Mouse (Mus musculus) stomach, postnatal 0 days (tissue): Measurements from ENCODE around the gene Cd151.

Source experiments
- CTCF ChIP-seq: IDR thresholded peaks from 2 replicates; pipeline ENCODE4 v1.5.1; 2016; ENCODE audit warnings: antibody characterized with exemption, low read depth, mild to moderate bottlenecking, moderate library complexity
- EP300 ChIP-seq: optimal IDR thresholded peaks from 2 replicates; pipeline ENCODE3; 2016; ENCODE audit warnings: antibody characterized with exemption

GRCm38 (mm10) chr7:141432741-141433516 lies 34.3 kb upstream of the Cd151 start:
- TF ChIP-seq CTCF (no peak), EP300 (no peak)
